Mouse (Mus musculus): Measurements from ENCODE around the gene Calcoco1. TPM values are rescaled to one million over a fixed set of nuclear protein-coding genes. Genes with fewer than 3 reads are reported as not detected.

The Calcoco1 gene
- 26.0 and 31.1 TPM in 2 replicates for polyA plus RNA-seq (2016; fragmentation: Nextera tagmentation; extraction: Ambion mirVana)

DNA sequence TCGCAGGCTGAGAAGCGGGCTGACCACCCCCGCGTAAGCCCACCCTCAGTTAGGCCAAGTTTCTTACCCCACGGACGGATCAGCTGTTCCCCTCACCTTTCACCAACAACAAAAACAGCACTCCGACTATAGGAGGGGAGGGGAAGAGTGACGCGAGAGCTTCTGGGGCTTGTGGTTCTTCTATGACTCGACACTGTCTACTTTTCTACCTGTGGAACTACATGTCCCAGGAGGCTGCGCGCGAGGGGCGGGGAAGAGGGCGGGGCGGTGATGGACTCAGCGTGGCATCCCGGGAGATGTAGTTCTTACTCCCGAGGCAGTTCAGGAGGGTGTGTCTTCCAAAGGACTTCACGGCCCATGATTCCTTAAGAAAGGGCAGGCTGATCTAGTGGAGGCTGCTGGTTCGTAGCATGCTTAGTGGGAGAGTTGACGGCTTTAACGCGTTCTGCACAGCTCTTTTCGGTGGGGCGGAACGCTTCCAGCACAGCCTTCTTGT lies at the start of gene Calcoco1:
Gene Calcoco1, minus strand, starts transcription at position 199 of the 496 bp plus-strand sequence.
- peaks cover 22% of the 10 kb centered on the region for H3K4me1 ChIP-seq
- no peaks in the 10 kb centered on the region for H3K27me3 ChIP-seq (ENCODE audit: low read depth, poor library complexity, severe bottlenecking)
- whole genome bisulfite sequencing, result under 1% methylated on average over 27 of the region's 27 CpGs
- peak within 1 kb of the TSS; percentile 72 for H3K4me3 ChIP-seq
- H3K27ac ChIP-seq (replicated peaks), result peak within 1 kb of the TSS; percentile 78
- H3K9me3 ChIP-seq (replicated peaks), result no peaks in the 10 kb centered on the region
- H3K36me3 ChIP-seq, result peaks cover 17% of the 10 kb centered on the region
- peak; percentile 99 for DNase-seq (ENCODE audit: low spot score)

DNA sequence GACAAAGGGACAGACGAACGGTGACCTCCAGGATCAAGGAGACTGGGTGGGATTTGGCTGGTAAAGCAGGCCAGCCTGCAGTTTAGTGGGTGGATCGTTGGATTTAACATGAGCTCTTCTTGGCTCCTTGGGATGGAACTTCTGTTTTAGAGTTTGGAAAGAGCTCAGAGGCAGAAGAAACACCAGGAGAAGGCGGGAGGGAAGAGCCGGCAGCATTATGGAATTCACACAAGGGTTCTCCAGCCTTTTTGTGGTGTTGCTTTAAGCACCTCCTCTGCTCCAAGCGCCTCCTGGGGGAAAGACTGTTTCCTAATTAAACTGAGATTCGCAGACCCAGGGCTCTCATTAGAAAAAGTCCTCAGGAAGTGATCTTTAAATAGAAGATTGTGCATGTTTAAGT lies 48.9 kb upstream of the Calcoco1 start:
- no peak for DNase-seq (ENCODE audit: low spot score)
- Histone ChIP-seq H3K4me1 (no peaks in the 10 kb centered on the region), H3K4me3 (no peak overlapping the region), H3K9me3 (replicated peaks) (no peaks in the 10 kb centered on the region), H3K27ac (replicated peaks) (no peak overlapping the region), H3K27me3 (ENCODE audit: low read depth, poor library complexity, severe bottlenecking) (peaks cover 35% of the 10 kb centered on the region), H3K36me3 (no peaks in the 10 kb centered on the region)
- WGBS, result 36% methylated on average over 7 of the region's 7 CpGs

DNA sequence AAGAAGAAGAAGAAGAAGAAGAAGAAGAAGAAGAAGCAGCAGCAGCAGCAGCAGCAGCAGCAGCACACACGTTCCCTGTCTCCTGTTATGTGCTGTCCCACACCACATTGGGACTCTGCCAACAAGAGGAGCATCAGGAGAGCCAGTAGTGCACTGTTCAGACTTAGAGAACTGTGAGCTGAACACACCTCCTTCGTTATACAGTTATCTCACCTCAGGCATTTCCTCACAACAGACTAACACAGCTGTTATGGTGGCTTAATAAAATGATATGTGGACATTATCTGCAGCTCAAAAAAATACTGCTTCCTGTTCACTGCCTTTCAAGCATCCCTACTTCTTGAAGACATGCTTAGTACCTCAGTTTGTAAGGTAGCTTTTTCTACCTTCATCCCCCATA lies 43.2 kb upstream of the Calcoco1 start:
- peaks cover 72% of the 10 kb centered on the region for H3K27me3 ChIP-seq (ENCODE audit: low read depth, poor library complexity, severe bottlenecking)
- H3K4me3 ChIP-seq, result no peak overlapping the region
- H3K4me1 ChIP-seq, result peaks cover 2% of the 10 kb centered on the region; the same call in 1 of the 2 replicates
- H3K9me3 ChIP-seq (replicated peaks), result no peaks in the 10 kb centered on the region
- WGBS, result 68% methylated on average over 2 of the region's 2 CpGs
- no peaks in the 10 kb centered on the region for H3K36me3 ChIP-seq
- H3K27ac ChIP-seq (replicated peaks), result no peak overlapping the region
- no peak for DNase-seq (ENCODE audit: low spot score)

DNA sequence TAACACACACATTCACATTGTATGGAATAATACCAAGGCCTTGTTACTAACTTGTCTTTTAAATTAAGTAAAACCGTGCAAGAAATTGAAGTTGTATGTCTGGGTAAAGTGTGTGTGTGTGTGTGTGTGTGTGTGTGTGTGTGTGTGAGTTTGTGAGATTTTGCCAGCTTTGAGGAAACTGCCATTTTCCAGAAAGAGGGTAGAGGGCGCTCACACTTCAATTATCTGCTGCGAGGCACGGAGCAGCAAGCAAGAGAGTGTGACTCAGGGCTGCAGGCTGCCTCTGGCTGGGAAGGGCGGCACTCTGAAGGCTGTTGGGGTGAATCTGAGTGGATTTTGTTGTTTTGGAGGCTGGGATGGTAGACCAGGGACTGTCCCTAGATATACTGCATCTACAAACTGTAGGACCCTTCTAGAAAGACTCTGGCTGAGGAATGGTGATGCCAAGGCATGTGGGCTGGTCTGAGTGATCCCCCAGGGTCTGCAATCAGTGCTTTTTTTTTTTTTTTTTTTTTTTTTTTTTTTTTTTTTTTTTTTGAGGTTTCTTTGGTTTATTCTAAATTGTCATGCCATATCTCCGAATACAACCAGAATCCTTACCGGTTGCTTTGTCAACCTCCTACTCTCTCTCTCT lies 39.9 kb upstream of the Calcoco1 start:
- Histone ChIP-seq H3K36me3 (no peaks in the 10 kb centered on the region), H3K27ac (replicated peaks) (no peak overlapping the region), H3K27me3 (ENCODE audit: low read depth, poor library complexity, severe bottlenecking) (peaks cover 79% of the 10 kb centered on the region), H3K4me1 (peaks cover 2% of the 10 kb centered on the region; the same call in 1 of the 2 replicates), H3K4me3 (no peak overlapping the region), H3K9me3 (replicated peaks) (no peaks in the 10 kb centered on the region)
- WGBS, result 9% methylated on average over 7 of the region's 7 CpGs
- DNase-seq (ENCODE audit: low spot score), result peak; percentile 71

DNA sequence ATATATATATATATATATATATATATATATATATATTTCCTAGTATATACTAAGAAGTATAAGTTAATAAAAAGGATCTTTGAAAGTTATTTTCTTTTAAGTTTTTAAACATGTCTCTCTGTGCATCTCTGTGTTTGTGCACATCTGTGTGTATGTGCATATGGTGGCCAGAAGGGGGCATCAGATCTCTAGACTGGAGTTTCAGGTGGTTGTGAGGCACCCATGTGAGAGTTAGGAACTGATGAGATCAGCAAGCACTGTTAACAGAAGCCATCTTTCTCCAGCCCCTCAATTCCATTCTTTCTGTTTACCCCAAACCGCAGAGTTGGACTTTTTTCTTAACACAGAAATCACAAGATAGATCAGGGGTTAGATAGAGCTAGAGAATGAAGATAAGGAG lies 35.7 kb upstream of the Calcoco1 start:
- 93% methylated on average over 1 of the region's 1 CpGs for WGBS
- DNase-seq (ENCODE audit: low spot score), result no peak
- H3K27me3 ChIP-seq (ENCODE audit: low read depth, poor library complexity, severe bottlenecking), result peaks cover 86% of the 10 kb centered on the region

DNA sequence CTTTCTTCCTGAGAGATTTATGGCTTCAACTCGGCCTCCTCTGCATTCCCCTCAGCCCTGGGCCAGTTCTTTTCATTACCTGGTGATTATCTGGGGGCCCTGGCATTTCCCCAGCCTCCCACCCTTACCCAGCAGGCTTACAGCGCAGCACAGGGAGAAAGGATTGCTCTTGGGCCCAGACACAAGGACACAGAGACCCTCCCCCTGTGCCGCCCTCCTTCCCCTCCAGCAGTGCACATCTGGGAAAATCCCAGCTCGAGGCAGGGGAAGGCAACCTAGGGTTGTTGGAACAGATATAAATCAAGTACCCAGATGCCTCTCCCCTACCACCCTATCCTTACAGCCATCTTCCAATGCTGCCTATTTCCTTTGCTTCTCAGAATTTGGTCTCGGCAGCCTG lies 33.1 kb upstream of the Calcoco1 start:
- Histone ChIP-seq H3K36me3 (no peaks in the 10 kb centered on the region), H3K27ac (replicated peaks) (no peak overlapping the region), H3K4me1 (peaks cover 18% of the 10 kb centered on the region), H3K4me3 (no peak overlapping the region), H3K27me3 (ENCODE audit: low read depth, poor library complexity, severe bottlenecking) (peaks cover 88% of the 10 kb centered on the region), H3K9me3 (replicated peaks) (no peaks in the 10 kb centered on the region)
- DNase-seq (ENCODE audit: low spot score), result no peak
- WGBS, result 41% methylated on average over 5 of the region's 5 CpGs

More for the DNA sequence above, 35.7 kb upstream of the Calcoco1 start:
- Histone ChIP-seq H3K4me1 (peaks cover 20% of the 10 kb centered on the region), H3K9me3 (replicated peaks) (no peaks in the 10 kb centered on the region), H3K4me3 (no peak overlapping the region), H3K36me3 (no peaks in the 10 kb centered on the region), H3K27ac (replicated peaks) (no peak overlapping the region)

DNA sequence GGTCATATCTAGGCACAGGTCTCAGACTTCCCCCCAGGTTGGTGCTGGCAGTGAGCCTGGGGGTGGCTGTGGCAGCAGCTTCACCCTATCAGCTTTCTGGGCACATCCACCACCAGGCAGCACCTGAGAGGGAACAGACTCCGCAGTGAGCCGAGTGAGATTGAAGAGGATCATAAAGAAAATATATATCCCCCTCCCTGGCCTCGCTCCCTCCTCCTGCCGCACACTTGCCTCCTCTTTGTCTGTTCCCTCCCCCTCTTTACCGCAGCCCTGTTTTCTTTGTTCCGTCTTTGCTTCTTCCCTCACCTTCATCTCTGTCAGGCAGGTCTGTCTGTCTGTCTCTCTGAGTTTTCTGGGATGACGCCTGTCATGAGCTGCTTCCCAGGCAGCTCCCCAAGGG lies 32.4 kb upstream of the Calcoco1 start:
- Histone ChIP-seq H3K4me3 (no peak overlapping the region), H3K36me3 (no peaks in the 10 kb centered on the region), H3K27me3 (ENCODE audit: low read depth, poor library complexity, severe bottlenecking) (peaks cover 88% of the 10 kb centered on the region), H3K4me1 (peaks cover 19% of the 10 kb centered on the region), H3K27ac (replicated peaks) (no peak overlapping the region), H3K9me3 (replicated peaks) (no peaks in the 10 kb centered on the region)
- 60% methylated on average over 7 of the region's 7 CpGs for WGBS
- no peak for DNase-seq (ENCODE audit: low spot score)

DNA sequence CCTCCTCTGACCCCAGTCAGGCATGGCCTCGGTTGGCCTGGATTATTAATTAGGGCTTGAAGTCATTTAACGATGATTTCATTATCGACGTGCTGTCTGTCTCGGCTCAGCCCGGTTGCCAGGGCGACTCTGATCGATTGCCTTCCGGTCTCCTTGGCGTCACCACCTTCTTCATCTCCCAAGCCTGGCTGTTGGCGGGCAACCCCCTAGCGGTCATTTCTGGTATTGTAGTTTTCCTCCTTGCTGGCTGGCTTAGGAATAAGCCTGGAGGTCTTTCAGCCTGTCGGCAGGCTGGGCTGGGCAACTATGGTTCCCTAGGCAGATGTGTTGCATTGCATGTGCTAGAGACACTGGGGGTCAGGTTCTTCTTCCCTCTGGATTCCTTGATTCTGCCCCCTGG lies 31.2 kb upstream of the Calcoco1 start:
- Histone ChIP-seq H3K4me3 (peak overlapping the region; percentile 29; the same call in 1 of the 2 replicates), H3K27me3 (ENCODE audit: low read depth, poor library complexity, severe bottlenecking) (peaks cover 90% of the 10 kb centered on the region), H3K4me1 (peaks cover 25% of the 10 kb centered on the region), H3K9me3 (replicated peaks) (no peaks in the 10 kb centered on the region), H3K27ac (replicated peaks) (no peak overlapping the region; the same call in 1 of the 2 replicates), H3K36me3 (no peaks in the 10 kb centered on the region)
- WGBS, result 5% methylated on average over 13 of the region's 13 CpGs
- peak; percentile 87 for DNase-seq (ENCODE audit: low spot score)

DNA sequence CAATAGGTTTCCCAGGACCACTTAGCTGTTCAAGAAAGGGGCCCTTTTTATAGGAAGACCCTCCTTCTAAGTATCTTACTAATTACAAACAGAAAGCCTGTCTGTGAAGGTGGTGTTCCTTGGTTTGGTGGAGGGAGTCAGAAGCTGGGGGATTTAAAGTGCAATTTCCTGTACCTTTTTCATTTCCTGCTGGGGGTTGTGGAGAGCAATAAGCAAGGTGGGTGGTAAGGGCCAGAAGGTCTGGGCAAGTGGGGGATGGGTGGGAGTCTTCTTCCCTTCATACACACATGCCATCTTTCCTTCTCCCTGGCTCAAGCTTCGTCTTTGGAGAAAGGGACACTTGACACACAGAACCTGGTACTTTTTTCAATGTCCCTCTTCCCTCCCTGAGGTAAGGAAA lies 30.2 kb upstream of the Calcoco1 start:
- H3K36me3 ChIP-seq, result no peaks in the 10 kb centered on the region
- WGBS, result 78% methylated on average over 1 of the region's 1 CpGs
- peaks cover 35% of the 10 kb centered on the region for H3K4me1 ChIP-seq
- H3K9me3 ChIP-seq (replicated peaks), result no peaks in the 10 kb centered on the region
- no peak overlapping the region for H3K4me3 ChIP-seq
- H3K27me3 ChIP-seq (ENCODE audit: low read depth, poor library complexity, severe bottlenecking), result peaks cover 98% of the 10 kb centered on the region
- no peak for DNase-seq (ENCODE audit: low spot score)
- no peak overlapping the region for H3K27ac ChIP-seq (replicated peaks)

DNA sequence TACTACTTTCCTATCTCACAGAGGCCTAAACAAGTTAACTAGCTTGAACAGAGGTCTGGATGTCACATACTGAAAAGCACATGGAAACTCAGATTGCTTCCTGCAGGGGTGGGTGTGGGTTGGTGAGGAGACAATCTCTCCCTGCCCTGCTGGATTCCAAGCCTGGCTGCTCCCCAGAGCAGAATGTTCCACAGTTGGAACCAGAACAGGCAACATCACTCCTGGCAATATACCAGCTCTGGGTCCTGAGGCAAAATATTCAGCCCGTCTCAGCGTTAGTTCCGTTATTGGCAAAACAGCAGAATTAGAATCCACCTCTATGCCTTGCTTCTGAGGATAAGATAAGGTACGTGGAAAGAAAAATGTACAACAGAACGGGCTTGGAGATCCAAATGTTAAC lies 28.3 kb upstream of the Calcoco1 start:
- H3K4me3 ChIP-seq, result no peak overlapping the region
- no peak overlapping the region for H3K27ac ChIP-seq (replicated peaks)
- peaks cover 54% of the 10 kb centered on the region for H3K4me1 ChIP-seq
- no peaks in the 10 kb centered on the region for H3K36me3 ChIP-seq
- peaks cover 100% of the 10 kb centered on the region for H3K27me3 ChIP-seq (ENCODE audit: low read depth, poor library complexity, severe bottlenecking)
- 84% methylated on average over 5 of the region's 5 CpGs for WGBS
- DNase-seq (ENCODE audit: low spot score), result no peak
- no peaks in the 10 kb centered on the region for H3K9me3 ChIP-seq (replicated peaks)

DNA sequence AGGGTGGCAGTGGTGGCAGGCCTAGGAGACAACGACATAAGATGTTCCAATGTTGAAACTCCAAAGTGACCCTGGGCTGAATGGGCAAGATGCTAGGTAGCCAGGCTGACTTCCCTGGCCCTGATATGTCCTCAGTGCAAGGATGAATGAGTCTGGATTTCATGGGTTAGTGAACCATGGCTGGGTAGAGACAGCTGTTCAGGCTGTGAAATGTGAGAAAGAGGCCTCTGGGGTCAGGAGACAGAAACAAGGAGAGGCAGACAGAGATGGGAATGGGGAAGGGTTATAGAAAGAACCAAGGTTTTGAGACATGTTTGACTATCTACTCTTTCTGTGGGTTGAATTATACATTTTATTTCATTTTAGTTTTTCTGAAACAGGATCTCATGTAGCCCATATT lies 27.1 kb upstream of the Calcoco1 start:
- no peaks in the 10 kb centered on the region for H3K9me3 ChIP-seq (replicated peaks)
- peaks cover 57% of the 10 kb centered on the region for H3K4me1 ChIP-seq
- peak; percentile 11 for DNase-seq (ENCODE audit: low spot score)
- no peak overlapping the region for H3K4me3 ChIP-seq
- WGBS, result 68% methylated on average over 1 of the region's 1 CpGs
- no peaks in the 10 kb centered on the region for H3K36me3 ChIP-seq
- H3K27ac ChIP-seq (replicated peaks), result no peak overlapping the region
- H3K27me3 ChIP-seq (ENCODE audit: low read depth, poor library complexity, severe bottlenecking), result peaks cover 100% of the 10 kb centered on the region

DNA sequence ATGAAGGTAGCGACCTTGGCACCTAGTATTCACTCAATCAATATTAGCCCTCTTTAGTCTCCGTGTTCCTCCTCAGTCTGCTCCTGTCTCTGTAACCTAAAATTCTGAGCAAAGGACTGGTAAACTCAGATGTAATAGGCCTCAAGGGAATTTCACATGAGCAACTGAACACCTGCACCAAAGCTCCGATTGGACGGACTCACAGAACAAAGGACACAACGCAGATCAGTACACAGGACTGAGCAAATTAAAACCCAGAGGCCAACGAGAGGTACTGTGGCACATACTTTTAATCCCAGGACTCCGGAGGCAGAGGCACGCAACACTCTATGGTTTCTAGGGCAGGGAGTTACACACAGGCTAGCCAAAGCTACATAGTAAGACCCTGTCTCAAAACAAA lies 25.9 kb upstream of the Calcoco1 start:
- Histone ChIP-seq H3K4me1 (peaks cover 60% of the 10 kb centered on the region), H3K27ac (replicated peaks) (peak overlapping the region; percentile 85), H3K27me3 (ENCODE audit: low read depth, poor library complexity, severe bottlenecking) (peaks cover 100% of the 10 kb centered on the region), H3K36me3 (no peaks in the 10 kb centered on the region), H3K4me3 (peak overlapping the region; percentile 62), H3K9me3 (replicated peaks) (no peaks in the 10 kb centered on the region)
- WGBS, result 17% methylated on average over 8 of the region's 8 CpGs
- no peak for DNase-seq (ENCODE audit: low spot score)

DNA sequence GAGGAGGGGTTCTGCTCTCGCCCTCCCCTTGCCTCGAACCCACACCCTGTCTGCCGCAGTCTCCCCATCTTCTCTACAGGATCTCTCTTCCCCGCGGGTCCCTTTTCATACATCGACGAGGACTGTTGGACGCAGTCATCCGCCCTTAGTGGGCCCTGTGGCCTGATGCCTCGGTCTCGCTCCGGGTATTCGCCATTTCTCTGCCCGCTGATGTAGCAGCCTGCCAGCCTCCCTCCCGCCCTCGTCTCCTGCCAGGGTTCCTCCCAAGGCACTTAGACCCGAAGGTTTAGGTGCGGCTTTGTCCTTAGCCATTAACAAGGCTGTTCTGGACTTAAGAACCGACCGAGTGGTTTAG lies 25.3 kb upstream of the Calcoco1 start:
- Histone ChIP-seq H3K9me3 (replicated peaks) (no peaks in the 10 kb centered on the region), H3K27ac (replicated peaks) (peak overlapping the region; percentile 85), H3K27me3 (ENCODE audit: low read depth, poor library complexity, severe bottlenecking) (peaks cover 100% of the 10 kb centered on the region), H3K36me3 (no peaks in the 10 kb centered on the region), H3K4me1 (peaks cover 65% of the 10 kb centered on the region), H3K4me3 (peak overlapping the region; percentile 62)
- DNase-seq (ENCODE audit: low spot score), result peak; percentile 64
- under 1% methylated on average over 20 of the region's 20 CpGs for whole genome bisulfite sequencing

Measured in midbrain, embryonic 10.5 days (tissue).